Mouse (Mus musculus) ovary, adult 18-20 months (tissue): Measurements from ENCODE around the gene Sec23a.
A peak's percentile ranks its signal among the peaks of the same experiment; 100 is the strongest.
"Not testable (repeated sequence)": the region's sequence is repeated elsewhere in the genome, so short reads cannot be mapped to it uniquely, and the experiment has no call there.

Experiments
- DNase-seq: peaks from one replicate; pipeline ENCODE4 v3.0.0; 2022; ENCODE audit warnings: low spot score, mixed read lengths

The Sec23a gene

GRCm38 (mm10) chr12:59011844-59012709, at the start of gene Sec23a:
Gene Sec23a (minus strand): TSS chr12:59012017.
- DNase-seq = peak; percentile 98

GRCm38 (mm10) chr12:59060993-59061595, 49.3 kb upstream of the Sec23a start, which contains the start of gene Trappc6b:
Gene Trappc6b (minus strand): TSS chr12:59061472.
- peak; percentile 66 for DNase-seq

GRCm38 (mm10) chr12:59060322-59060721, 48.5 kb upstream of the Sec23a start:
- no peak for DNase-seq

- DNase-seq = not testable (repeated sequence)
Measured at GRCm38 (mm10) chr12:59058242-59058641, 46.4 kb upstream of the Sec23a start.

GRCm38 (mm10) chr12:59056222-59056621, 44.4 kb upstream of the Sec23a start:
- DNase-seq = no peak

- DNase-seq = peak; percentile 41
Measured at GRCm38 (mm10) chr12:59055196-59055850, 43.5 kb upstream of the Sec23a start.

- no peak for DNase-seq
Measured at GRCm38 (mm10) chr12:59053976-59054375, 42.2 kb upstream of the Sec23a start.

GRCm38 (mm10) chr12:59053166-59053565, 41.3 kb upstream of the Sec23a start:
- no peak for DNase-seq

- DNase-seq = no peak
Measured at GRCm38 (mm10) chr12:59052470-59052869, 40.7 kb upstream of the Sec23a start.

GRCm38 (mm10) chr12:59040851-59041250, 29.0 kb upstream of the Sec23a start:
- no peak for DNase-seq

- peak; percentile 3 for DNase-seq
Measured at GRCm38 (mm10) chr12:59039971-59040844, 28.4 kb upstream of the Sec23a start.

- no peak for DNase-seq
Measured at GRCm38 (mm10) chr12:59039162-59039970, 27.5 kb upstream of the Sec23a start.

- DNase-seq = no peak
Measured at GRCm38 (mm10) chr12:59032101-59032500, 20.3 kb upstream of the Sec23a start.

- no peak for DNase-seq
Measured at GRCm38 (mm10) chr12:59021306-59021705, 9.5 kb upstream of the Sec23a start.

- DNase-seq = no peak
Measured at GRCm38 (mm10) chr12:59019891-59020290, 8.1 kb upstream of the Sec23a start.

GRCm38 (mm10) chr12:59017970-59018369, 6.2 kb upstream of the Sec23a start:
- no peak for DNase-seq

- DNase-seq = peak; percentile 89
Measured at GRCm38 (mm10) chr12:59013234-59013633, 1.4 kb upstream of the Sec23a start, which contains the start of gene Gemin2. Gene Gemin2 (plus strand): TSS chr12:59013393.

- no peak for DNase-seq
Measured at GRCm38 (mm10) chr12:59012710-59013091, 884 bp upstream of the Sec23a start.

- DNase-seq = no peak
Measured at GRCm38 (mm10) chr12:59011275-59011843, 458 bp downstream of the Sec23a start.

- DNase-seq = no peak
Measured at GRCm38 (mm10) chr12:59010482-59010881, 1.3 kb downstream of the Sec23a start.
